Mouse (Mus musculus) MEL (cell line): Measurements from ENCODE around the gene Atrnl1.

Source experiments
- CHD1 ChIP-seq: IDR thresholded peaks from 2 replicates; pipeline ENCODE4 v1.6.1; 2012; ENCODE audit warnings: low read depth, mild to moderate bottlenecking, inconsistent platforms, low read length, improper control_type of control experiment
- CTCF ChIP-seq, 3 experiments: IDR thresholded peaks in 2 of 3; conservative IDR thresholded peaks in 1 of 3; 2 replicates each; pipeline ENCODE4 v1.5.1; 2011 to 2012; ENCODE audit warnings: low read length in 3 of 3, low read depth in 2 of 3, mild to moderate bottlenecking in 2 of 3, improper control_type of control experiment in 1 of 3, inconsistent platforms in 1 of 3, mixed read lengths in 1 of 3, moderate library complexity in 1 of 3; ENCODE audit not compliant: control insufficient read depth in 1 of 3, insufficient read depth in 1 of 3, poor library complexity in 1 of 3, severe bottlenecking in 1 of 3
- ELF1 ChIP-seq: IDR thresholded peaks from 2 replicates; pipeline ENCODE4 v1.6.1; 2014; ENCODE audit warnings: low read depth, mild to moderate bottlenecking, inconsistent platforms, low read length, improper control_type of control experiment, moderate library complexity
- EP300 ChIP-seq, 2 experiments: IDR thresholded peaks; 2 replicates each; pipeline ENCODE4 v1.6.1; 2011; ENCODE audit warnings: improper control_type of control experiment in 2 of 2, low read length in 2 of 2, low read depth in 1 of 2, mild to moderate bottlenecking in 1 of 2
- MAFK ChIP-seq: IDR thresholded peaks from 2 replicates; pipeline ENCODE4 v1.6.1; 2011; ENCODE audit warnings: low read depth, mild to moderate bottlenecking, low read length, improper control_type of control experiment, borderline replicate concordance
- MAX ChIP-seq: IDR thresholded peaks from 2 replicates; pipeline ENCODE4 v1.6.1; 2011; ENCODE audit warnings: low read length, improper control_type of control experiment
- MAZ ChIP-seq: IDR thresholded peaks from 2 replicates; pipeline ENCODE4 v1.6.1; 2012; ENCODE audit warnings: low read depth, mild to moderate bottlenecking, inconsistent platforms, low read length, improper control_type of control experiment
- MEF2A ChIP-seq: IDR thresholded peaks from 2 replicates; pipeline ENCODE4 v1.6.1; 2014; ENCODE audit warnings: low read depth, mild to moderate bottlenecking, inconsistent platforms, low read length, improper control_type of control experiment; ENCODE audit not compliant: poor library complexity, insufficient replicate concordance, severe bottlenecking; ENCODE audit errors: extremely low read depth
- MXI1 ChIP-seq: IDR thresholded peaks from 2 replicates; pipeline ENCODE4 v1.6.1; 2011; ENCODE audit warnings: mild to moderate bottlenecking, low read depth, low read length, improper control_type of control experiment
- POLR2A ChIP-seq, 2 experiments: IDR thresholded peaks; 2 replicates each; pipeline ENCODE4 v1.6.1; 2011 to 2012; ENCODE audit warnings: low read length in 2 of 2, mild to moderate bottlenecking in 2 of 2, control low read depth in 1 of 2, improper control_type of control experiment in 1 of 2, low read depth in 1 of 2, moderate library complexity in 1 of 2; ENCODE audit not compliant: control insufficient read depth in 1 of 2, insufficient read depth in 1 of 2, poor library complexity in 1 of 2
- SMC3 ChIP-seq: IDR thresholded peaks from 2 replicates; pipeline ENCODE4 v1.6.1; 2011; ENCODE audit warnings: low read depth, low read length, improper control_type of control experiment
- USF2 ChIP-seq, 2 experiments: IDR thresholded peaks; 2 replicates each; pipeline ENCODE4 v1.6.1; 2011 to 2012; ENCODE audit warnings: improper control_type of control experiment in 2 of 2, low read length in 2 of 2, borderline replicate concordance in 1 of 2, inconsistent platforms in 1 of 2, low read depth in 1 of 2, mild to moderate bottlenecking in 1 of 2; ENCODE audit not compliant: insufficient read depth in 1 of 2
- ZMIZ1 ChIP-seq: IDR thresholded peaks from 2 replicates; pipeline ENCODE4 v1.6.1; 2012; ENCODE audit warnings: low read depth, mild to moderate bottlenecking, inconsistent platforms, low read length, improper control_type of control experiment, moderate library complexity

GRCm38 (mm10) chr19:57561486-57561885 is 49.3 kb upstream of the Atrnl1 start:
- TF ChIP-seq CHD1 (no peak), MAX (no peak), CTCF (IDR thresholded peaks at IDR 0.05 in 2 of 3, conservative IDR thresholded peaks at IDR 0.05 in 1 of 3; ENCODE audit: control insufficient read depth in 1 of 3, insufficient read depth in 1 of 3, low read depth in 2 of 3, low read length in 3 of 3, poor library complexity in 1 of 3, severe bottlenecking in 1 of 3) (no peak), EP300 (IDR thresholded peaks at IDR 0.05; ENCODE audit: low read depth in 1 of 2, low read length in 2 of 2) (no peak), MAFK (no peak), MAZ (no peak), SMC3 (no peak), ZMIZ1 (no peak), POLR2A (IDR thresholded peaks at IDR 0.05; ENCODE audit: control insufficient read depth in 1 of 2, insufficient read depth in 1 of 2, low read depth in 1 of 2, low read length in 2 of 2, poor library complexity in 1 of 2) (no peak), MXI1 (no peak), ELF1 (no peak), USF2 (IDR thresholded peaks at IDR 0.05; ENCODE audit: borderline replicate concordance in 1 of 2, insufficient read depth in 1 of 2, low read depth in 1 of 2, low read length in 2 of 2) (no peak), MEF2A (no peak)
